Mouse (Mus musculus) heart, postnatal 14 days (tissue): Measurements from ENCODE around the gene Gm10230. TPM values are rescaled to one million over a fixed set of nuclear protein-coding genes. Genes with fewer than 3 reads are reported as not detected.
"Not testable (repeated sequence)": the region's sequence is repeated elsewhere in the genome, so short reads cannot be mapped to it uniquely, and the experiment has no call there.

ENCODE experiments used
- DNase-seq, 2 experiments: peaks; one replicate each; pipeline ENCODE4 v3.0.0; 2021 to 2022
- intact Hi-C: fragments of 180-260 bp; cut with DNase I; formaldehyde crosslinking; loops from one replicate; pipeline ENCODE4 v1.15.1; 2025
- long read RNA-seq, 2 experiments: library from polyadenylated mRNA; stranded (forward); transcript quantifications; one replicate each; pipeline ENCODE4 v2.0.0; 2021
- microRNA-seq, 2 experiments: library from miRNA; unstranded; fragments of <30 nt; microRNA quantifications; one replicate each; pipeline ENCODE4 v1.2.0; 2021 to 2022
- total RNA-seq, 2 experiments: library from RNA; stranded (reverse); gene quantifications; 2 replicates each; pipeline ENCODE4 v1.2.3; 2021

Gm10230 gene
- total RNA-seq, result not detected
- long read RNA-seq, experiment 1, result 0 reads
- long read RNA-seq, experiment 2, result 0 reads

DNA sequence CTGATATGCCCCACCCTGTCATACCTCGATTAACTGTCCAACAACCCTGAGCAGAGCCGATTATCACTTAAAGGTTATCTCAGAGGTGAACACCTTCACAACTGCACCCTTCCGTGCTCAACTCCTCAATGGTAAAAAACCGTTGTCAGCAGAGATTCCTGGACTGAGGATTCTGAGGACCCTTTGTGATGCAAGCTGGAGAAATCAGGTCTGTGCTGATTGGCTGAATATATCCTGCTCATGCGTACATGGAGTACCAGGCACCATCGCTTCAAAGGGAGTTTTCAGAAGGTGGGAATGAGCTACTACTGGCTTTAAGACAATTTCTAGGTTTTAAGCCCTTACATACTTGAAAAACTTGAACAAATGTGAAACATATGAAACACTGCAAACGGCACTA is at the start of gene Gm10230:
Gene Gm10230 (minus strand): TSS at position 101 of the 400 bp plus-strand sequence.
- intact Hi-C loops, DNase-seq: not testable (repeated sequence)

Small RNA genes lying within 50 kb of the gene (microRNA-seq; reads per million reads assigned to microRNA genes)
- 0 reads per million in 2 experiments for gene Gm44452
